Mouse (Mus musculus) hindbrain, postnatal 0 days (tissue): ENCODE measurements at regions not wholly inside any gene's neighbourhood (a gene's known extent, or its start where the extent isn't known, plus 50 kb on each side); places are given as distances from the start of the nearest gene placed in this dataset.

Source experiments
- ATAC-seq: fragments of 200-750 bp; cut with Nextera tagmentation; 2 replicates; pipeline ENCODE4 v1.8.0; 2017; ENCODE audit warnings: mild to moderate bottlenecking, moderate TSS enrichment, moderate library complexity
- DNase-seq: peaks from one replicate; pipeline ENCODE4 v3.0.0-alpha.2; 2015; ENCODE audit warnings: low spot score
- H3K27ac ChIP-seq: fragments of 300-500 bp; sonication (generic); 2 replicates; pipeline ENCODE4 v1.5.1; 2014; ENCODE audit warnings: mild to moderate bottlenecking
- H3K27me3 ChIP-seq: fragments of 300-500 bp; sonication (generic); 2 replicates; pipeline ENCODE4 v1.6.1; 2014; ENCODE audit warnings: low read length, mixed read lengths; ENCODE audit not compliant: insufficient read depth
- H3K36me3 ChIP-seq: fragments of 300-500 bp; sonication (generic); 2 replicates; pipeline ENCODE4 v1.6.1; 2014; ENCODE audit warnings: low read length, mixed read lengths; ENCODE audit not compliant: insufficient read depth
- H3K4me1 ChIP-seq: fragments of 300-500 bp; sonication (generic); 2 replicates; pipeline ENCODE4 v1.6.1; 2014; ENCODE audit warnings: antibody characterized with exemption, low read length, mixed read lengths; ENCODE audit not compliant: insufficient read depth
- H3K4me2 ChIP-seq: fragments of 300-500 bp; sonication (generic); 2 replicates; pipeline ENCODE4 v1.6.1; 2014; ENCODE audit warnings: low read depth, mild to moderate bottlenecking, low read length, moderate library complexity, mixed read lengths
- H3K4me3 ChIP-seq: fragments of 300-500 bp; sonication (generic); 2 replicates; pipeline ENCODE4 v1.5.1; 2014; ENCODE audit warnings: low read length
- H3K9ac ChIP-seq: fragments of 300-500 bp; sonication (generic); replicated peaks from 2 replicates; pipeline ENCODE4 v1.6.1; 2014; ENCODE audit warnings: mild to moderate bottlenecking, low read length, moderate library complexity, mixed read lengths
- H3K9me3 ChIP-seq: fragments of 300-500 bp; sonication (generic); 2 replicates; pipeline ENCODE4 v1.6.1; 2016; ENCODE audit warnings: low read length, mixed read lengths
- CTCF ChIP-seq: IDR thresholded peaks from 2 replicates; pipeline ENCODE4 v1.5.1; 2016; ENCODE audit warnings: antibody characterized with exemption, control low read depth, low read depth
- WGBS: fragments of 180-500 bp; shearing (Covaris S2); extraction: QIAGEN DNeasy Blood & Tissue Kit; methylation state at CpG from one replicate; pipeline ENCODE4 v1.1.7; 2014; 5-methylcytosine and 5-hydroxymethylcytosine counted together

- Histone ChIP-seq H3K27ac (no peak overlapping the region), H3K27me3 (no peaks in the 10 kb centered on the region), H3K9ac (no peak overlapping the region), H3K4me1 (no peaks in the 10 kb centered on the region), H3K4me2 (no peak overlapping the region), H3K9me3 (no peaks in the 10 kb centered on the region), H3K36me3 (no peaks in the 10 kb centered on the region), H3K4me3 (no peak overlapping the region)
- WGBS = 89% methylated on average over 1 of the region's 1 CpGs
- ATAC-seq = no peak
- no peak for TF ChIP-seq CTCF
- DNase-seq = no peak
Observed at GRCm38 (mm10) chr6:73624211-73624610, 154.7 kb upstream of the 4931417E11Rik start.

GRCm38 (mm10) chr6:73621839-73622426 is 152.5 kb upstream of the 4931417E11Rik start:
- H3K27me3 ChIP-seq = no peaks in the 10 kb centered on the region

GRCm38 (mm10) chr6:73612266-73612665 is 142.8 kb upstream of the 4931417E11Rik start:
- H3K27ac ChIP-seq = no peak overlapping the region
- H3K4me1 ChIP-seq = no peaks in the 10 kb centered on the region
- no peak for TF ChIP-seq CTCF
- no peak overlapping the region for H3K4me3 ChIP-seq
- H3K9ac ChIP-seq = no peak overlapping the region
- no peak overlapping the region for H3K4me2 ChIP-seq
- H3K9me3 ChIP-seq = no peaks in the 10 kb centered on the region
- no peaks in the 10 kb centered on the region for H3K27me3 ChIP-seq
- ATAC-seq (no peak), DNase-seq (no peak)
- 61% methylated on average over 3 of the region's 3 CpGs for WGBS
- no peaks in the 10 kb centered on the region for H3K36me3 ChIP-seq

More at GRCm38 (mm10) chr6:73621839-73622426, 152.5 kb upstream of the 4931417E11Rik start:
- Histone ChIP-seq H3K4me3 (no peak overlapping the region), H3K36me3 (no peaks in the 10 kb centered on the region), H3K4me2 (no peak overlapping the region), H3K4me1 (no peaks in the 10 kb centered on the region), H3K27ac (no peak overlapping the region), H3K9me3 (no peaks in the 10 kb centered on the region), H3K9ac (no peak overlapping the region)
- ATAC-seq = no peak
- no peak for TF ChIP-seq CTCF
- DNase-seq = no peak
- 76% methylated on average over 4 of the region's 4 CpGs for WGBS

GRCm38 (mm10) chr6:73611839-73612238 is 142.4 kb upstream of the 4931417E11Rik start:
- TF ChIP-seq CTCF = no peak
- DNase-seq = no peak
- no peak overlapping the region for H3K4me2 ChIP-seq
- no peak for ATAC-seq
- WGBS = 68% methylated on average over 6 of the region's 6 CpGs
- H3K9me3 ChIP-seq = no peaks in the 10 kb centered on the region
- H3K4me3 ChIP-seq = no peak overlapping the region
- no peaks in the 10 kb centered on the region for H3K27me3 ChIP-seq
- no peaks in the 10 kb centered on the region for H3K4me1 ChIP-seq
- H3K9ac ChIP-seq = no peak overlapping the region
- H3K36me3 ChIP-seq = no peaks in the 10 kb centered on the region
- H3K27ac ChIP-seq = no peak overlapping the region

GRCm38 (mm10) chr6:73610048-73610624 is 140.7 kb upstream of the 4931417E11Rik start:
- WGBS = 47% methylated on average over 2 of the region's 2 CpGs
- Histone ChIP-seq H3K4me2 (no peak overlapping the region), H3K4me3 (no peak overlapping the region), H3K9ac (no peak overlapping the region), H3K36me3 (no peaks in the 10 kb centered on the region), H3K9me3 (no peaks in the 10 kb centered on the region), H3K27me3 (no peaks in the 10 kb centered on the region), H3K27ac (no peak overlapping the region), H3K4me1 (no peaks in the 10 kb centered on the region)
- TF ChIP-seq CTCF = no peak
- DNase-seq (no peak), ATAC-seq (no peak)

GRCm38 (mm10) chr6:73587686-73588085 is 118.2 kb upstream of the 4931417E11Rik start:
- DNase-seq (no peak), ATAC-seq (no peak)
- no peak overlapping the region for H3K27ac ChIP-seq
- H3K27me3 ChIP-seq = no peaks in the 10 kb centered on the region
- H3K36me3 ChIP-seq = no peaks in the 10 kb centered on the region
- H3K9me3 ChIP-seq = no peaks in the 10 kb centered on the region
- no peak overlapping the region for H3K4me3 ChIP-seq
- TF ChIP-seq CTCF = no peak
- no peak overlapping the region for H3K4me2 ChIP-seq
- H3K4me1 ChIP-seq = no peaks in the 10 kb centered on the region
- WGBS = 76% methylated on average over 2 of the region's 2 CpGs
- no peak overlapping the region for H3K9ac ChIP-seq

GRCm38 (mm10) chr6:73576708-73577107 is 107.2 kb upstream of the 4931417E11Rik start:
- DNase-seq (no peak), ATAC-seq (no peak)
- no peaks in the 10 kb centered on the region for H3K4me1 ChIP-seq
- H3K27ac ChIP-seq = no peak overlapping the region
- no peaks in the 10 kb centered on the region for H3K27me3 ChIP-seq
- H3K36me3 ChIP-seq = no peaks in the 10 kb centered on the region
- no peak overlapping the region for H3K4me3 ChIP-seq
- no peak overlapping the region for H3K4me2 ChIP-seq
- H3K9ac ChIP-seq = no peak overlapping the region
- 77% methylated on average over 2 of the region's 2 CpGs for WGBS
- H3K9me3 ChIP-seq = no peaks in the 10 kb centered on the region
- no peak for TF ChIP-seq CTCF
